Comparison of ENCODE assay signal across 9 mouse cellular contexts in the genomic region with DNA sequence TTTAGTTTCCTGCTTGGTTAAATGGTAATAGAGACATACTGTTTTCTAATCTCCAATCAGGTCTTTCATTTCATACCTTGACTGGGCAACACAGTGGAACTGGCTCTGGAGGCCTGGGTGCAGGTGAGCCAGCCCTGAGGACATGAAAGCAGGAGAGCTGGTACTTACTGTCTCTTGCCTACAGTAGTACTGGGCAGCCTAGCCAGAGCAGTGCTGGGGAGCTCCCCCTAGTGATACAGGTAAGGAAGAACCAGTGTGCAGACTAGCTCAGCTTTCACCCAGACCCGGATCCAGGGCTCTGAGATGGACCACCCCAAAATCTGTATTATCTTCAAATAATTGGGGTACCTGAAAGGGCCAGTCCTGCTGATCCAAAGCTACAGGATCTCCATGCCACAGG.
A peak's percentile ranks its signal among the peaks of the same experiment; 100 is the strongest.
DNase-seq lines count a peak whose midpoint lies in the region; ATAC-seq and TF ChIP-seq lines count a peak whose summit lies in the region.
"Had no signal": no experiment of that assay in that cellular context is flagged by ENCODE, and none has a peak within 500 bp of the region (broad histone marks: within the 10 kb centered on the region; RNA-seq: fewer than 3 reads in every experiment).

No protein-coding gene starts in this region.

- no peak for ATAC-seq in liver, embryonic 14.5 days (ENCODE audit: insufficient read depth)

- no peaks in the 10 kb centered on the region for H3K27me3 ChIP-seq in liver, embryonic 14.5 days (ENCODE audit: control insufficient read depth, insufficient read depth, low read length)
- H3K27me3 ChIP-seq in forebrain, embryonic 10.5 days (ENCODE audit: poor library complexity, severe bottlenecking): no peaks in the 10 kb centered on the region

- 46% methylated on average over 1 of the region's 1 CpGs for WGBS in liver, embryonic 14.5 days (ENCODE audit: insufficient replicate concordance)
- WGBS in forebrain, embryonic 10.5 days: 44% methylated on average over 1 of the region's 1 CpGs

- no peaks in the 10 kb centered on the region for H3K9me3 ChIP-seq in liver, embryonic 14.5 days (ENCODE audit: control insufficient read depth, low read length)
- no peaks in the 10 kb centered on the region for H3K9me3 ChIP-seq in forebrain, embryonic 10.5 days
- H3K9me3 ChIP-seq: G1E had no signal

- H3K4me1 ChIP-seq in liver, embryonic 14.5 days (replicated peaks; ENCODE audit: control insufficient read depth in 2 of 2, insufficient read depth in 2 of 2, low read length in 1 of 2): no peaks in the 10 kb centered on the region
- H3K4me1 ChIP-seq in forebrain, embryonic 10.5 days: 0 out of 2 replicates have a peak, but pooled peaks cover 4% of the 10 kb centered on the region

- no peak overlapping the region for H3K9ac ChIP-seq in liver, embryonic 14.5 days (replicated peaks)

- H3K27ac ChIP-seq in liver, embryonic 14.5 days: no peak overlapping the region
- H3K27ac ChIP-seq in forebrain, embryonic 10.5 days: no peak overlapping the region

- TF ChIP-seq EP300 in liver, embryonic 14.5 days (IDR thresholded peaks at IDR 0.05; ENCODE audit: low read depth): no peak

- no peaks in the 10 kb centered on the region for H3K36me3 ChIP-seq in liver, embryonic 14.5 days (replicated peaks; ENCODE audit: control insufficient read depth, insufficient read depth, low read depth)
- peaks cover 4% of the 10 kb centered on the region; the same call in 1 of the 2 replicates for H3K36me3 ChIP-seq in forebrain, embryonic 10.5 days (replicated peaks)
- H3K36me3 ChIP-seq: G1E had no signal

- H3K4me2 ChIP-seq in liver, embryonic 14.5 days (ENCODE audit: low read depth): no peak overlapping the region

- H3K4me3 ChIP-seq in liver, embryonic 14.5 days (ENCODE audit: insufficient read depth in 1 of 2, low read depth in 2 of 2, low read length in 2 of 2): no peak overlapping the region
- H3K4me3 ChIP-seq in forebrain, embryonic 10.5 days: no peak overlapping the region

- DNase-seq in embryo, embryonic 11 days: peak; percentile 8
- no peak for DNase-seq in embryo, embryonic 10 days (ENCODE audit: low spot score)
- DNase-seq in urinary bladder, postnatal 25 days (ENCODE audit: low spot score): peak; percentile 20
- DNase-seq in urinary bladder, postnatal 36 days (ENCODE audit: low spot score in 2 of 2): no peak
- no peak for DNase-seq in liver, embryonic 14.5 days (ENCODE audit: low read depth in 3 of 3, low spot score in 3 of 3)
- no peak for DNase-seq in urinary bladder, adult 2 months (ENCODE audit: low spot score)
- DNase-seq in layer of hippocampus, postnatal 14 days (ENCODE audit: low spot score in 2 of 2): no peak
- DNase-seq in forebrain, embryonic 10.5 days (ENCODE audit: extremely low spot score, low spot score): no peak

- peak; percentile 47 for TF ChIP-seq CTCF in liver, embryonic 14.5 days (IDR thresholded peaks at IDR 0.05; ENCODE audit: low read depth)

Comparison
In these comparisons a context has a peak if more than half of its experiments do, and no peak if none do; other contexts are left out.
1. DNase-seq: peak in embryo, embryonic 11 days (single experiment) and urinary bladder, postnatal 25 days (single experiment); none in embryo, embryonic 10 days (single experiment), urinary bladder, postnatal 36 days (0 of 2), liver, embryonic 14.5 days (0 of 3), urinary bladder, adult 2 months (single experiment), layer of hippocampus, postnatal 14 days (0 of 2) and forebrain, embryonic 10.5 days (single experiment).